Mouse (Mus musculus) erythroblast, embryonic 14.5 days (primary cell): ENCODE data around the gene Pgm2.

Experiments used
- GATA1 ChIP-seq: IDR thresholded peaks from 2 replicates; pipeline ENCODE4 v1.6.1; 2012; ENCODE audit warnings: low read length, inconsistent platforms, mixed read lengths
- TAL1 ChIP-seq: IDR thresholded peaks from 3 replicates; pipeline ENCODE4 v1.6.1; 2012; ENCODE audit warnings: low read length, inconsistent platforms, mixed read lengths

GRCm38 (mm10) chr5:64140202-64140601, 47.5 kb downstream of the Pgm2 start:
- TF ChIP-seq GATA1 (no peak), TAL1 (no peak)
